Mouse (Mus musculus): ENCODE data around the gene Ccdc34. TPM values are rescaled to one million over a fixed set of nuclear protein-coding genes. Genes with fewer than 3 reads are reported as not detected.

The Ccdc34 gene
- total RNA-seq, 2 experiments from 2014 or later: 17.9 to 21.1 TPM

- DNase-seq (ENCODE audit: extremely low spot score in 1 of 2, low spot score in 1 of 2): no peak
These were observed 186.6 kb downstream of the Ccdc34 start for GRCm38 (mm10) chr2:110204169-110204568.

GRCm38 (mm10) chr2:110204705-110205318 is 187.2 kb downstream of the Ccdc34 start:
- peak; percentile 58 to 84 for DNase-seq (ENCODE audit: extremely low spot score in 1 of 2, low spot score in 1 of 2)

GRCm38 (mm10) chr2:110210508-110211496 is 193.2 kb downstream of the Ccdc34 start:
- no peak for DNase-seq (ENCODE audit: extremely low spot score in 1 of 2, low spot score in 1 of 2)

GRCm38 (mm10) chr2:110214278-110214677 is 196.7 kb downstream of the Ccdc34 start:
- no peak for DNase-seq (ENCODE audit: extremely low spot score in 1 of 2, low spot score in 1 of 2)

GRCm38 (mm10) chr2:110214991-110215684 is 197.5 kb downstream of the Ccdc34 start:
- no peak for DNase-seq (ENCODE audit: extremely low spot score in 1 of 2, low spot score in 1 of 2)

- no peak for DNase-seq (ENCODE audit: extremely low spot score in 1 of 2, low spot score in 1 of 2)
These were observed 198.1 kb downstream of the Ccdc34 start for GRCm38 (mm10) chr2:110215685-110216058.

- DNase-seq (ENCODE audit: extremely low spot score in 1 of 2, low spot score in 1 of 2): no peak
These were observed 202.9 kb downstream of the Ccdc34 start for GRCm38 (mm10) chr2:110220492-110220891.

GRCm38 (mm10) chr2:110222793-110223192 is 205.2 kb downstream of the Ccdc34 start:
- DNase-seq (ENCODE audit: extremely low spot score in 1 of 2, low spot score in 1 of 2): no peak

Other genes with a start within 250 kb of the Ccdc34 start
- 100 to 1,000 TPM; 110 to 111 TPM for gene Lin7c, start 127.0 kb upstream of the Ccdc34 start, total RNA-seq (2021)
- 10 to 100 TPM; 27.7 to 33.5 TPM for gene Lgr4, start 100.2 kb upstream of the Ccdc34 start, total RNA-seq (2021)

All from layer of hippocampus, postnatal 25 days (tissue).